Comparison of ENCODE assay signal across 14 mouse cellular contexts in the genomic region with DNA sequence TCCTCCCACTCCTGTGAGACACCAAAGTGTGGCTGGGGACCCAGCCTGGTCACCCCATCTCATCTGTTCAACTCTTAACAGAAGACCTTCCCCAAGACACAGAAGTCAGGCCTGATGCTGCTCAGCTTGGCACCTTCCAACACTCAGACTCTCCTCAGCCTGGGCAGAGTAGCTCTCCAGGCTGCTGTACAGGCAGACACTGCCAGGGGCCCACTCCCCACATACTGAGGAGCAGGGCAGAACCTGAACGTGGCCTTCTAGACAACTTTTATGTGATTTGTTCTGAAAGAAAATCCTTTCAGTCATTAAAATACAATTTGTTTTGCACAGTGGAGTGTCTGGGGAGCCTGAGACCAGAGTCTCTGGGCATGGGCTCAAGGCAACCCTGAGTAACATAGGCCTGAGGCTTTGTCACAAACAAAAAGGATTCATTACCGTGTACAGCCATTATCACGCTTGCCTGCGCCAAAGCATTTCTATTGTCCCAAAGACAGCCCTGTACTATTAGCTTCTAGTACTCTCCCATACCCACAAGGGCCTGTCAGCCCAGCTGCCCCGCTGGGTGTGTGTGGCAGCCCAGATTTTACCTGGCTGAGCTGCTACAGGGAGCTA. TPM values are rescaled to one million over a fixed set of nuclear protein-coding genes. Genes with fewer than 3 reads are reported as not detected.
DNase-seq lines count a peak whose midpoint lies in the region; ATAC-seq and TF ChIP-seq lines count a peak whose summit lies in the region.
"Had no signal": no experiment of that assay in that cellular context is flagged by ENCODE, and none has a peak within 500 bp of the region (broad histone marks: within the 10 kb centered on the region; RNA-seq: fewer than 3 reads in every experiment).

No protein-coding gene starts in this region.

- H3K79me2 ChIP-seq in myocyte (ENCODE audit: control insufficient read depth, insufficient read depth) = no peaks in the 10 kb centered on the region

- no peak for TF ChIP-seq POLR2A in myocyte (IDR thresholded peaks at IDR 0.05; ENCODE audit: insufficient read length, low read depth)

- no peak overlapping the region for H3K4me3 ChIP-seq in heart, embryonic 13.5 days
- H3K4me3 ChIP-seq in embryonic facial prominence, embryonic 14.5 days (ENCODE audit: low read depth, low read length) = no peak overlapping the region
- H3K4me3 ChIP-seq in hindbrain, embryonic 15.5 days = no peak overlapping the region
- H3K4me3 ChIP-seq in myocyte = no peak overlapping the region
- H3K4me3 ChIP-seq in limb, embryonic 10.5 days = no peak overlapping the region
- H3K4me3 ChIP-seq: heart, embryonic 12.5 days; limb, embryonic 12.5 days had no signal

- intact Hi-C loops in heart, postnatal 25 days (cut with DNase I) = loop anchor here (10.0 kb wide), 1 partner anchor 476 kb away; no protein-coding TSS in a partner anchor

- 0 out of 2 replicates have a peak, but pooled peaks have one; percentile 17 for ATAC-seq in heart, embryonic 13.5 days (ENCODE audit: extremely low read depth, insufficient number of reproducible peaks, low FRiP score, low TSS enrichment)
- peak; percentile 9; the same call in 1 of the 2 replicates for ATAC-seq in embryonic facial prominence, embryonic 14.5 days (ENCODE audit: low read depth)
- peak; percentile 16; the same call in 1 of the 2 replicates for ATAC-seq in hindbrain, embryonic 15.5 days (ENCODE audit: low FRiP score, low read depth)
- no peak for ATAC-seq in frontal cortex, adult (ENCODE audit: low TSS enrichment)
- ATAC-seq in granulocyte monocyte progenitor cell, adult 5-6 weeks (replicated peaks; ENCODE audit: poor library complexity, severe bottlenecking) = no peak

- 72% methylated on average over 5 of the region's 5 CpGs for WGBS in heart, embryonic 13.5 days
- WGBS in embryonic facial prominence, embryonic 14.5 days = 73% methylated on average over 5 of the region's 5 CpGs
- 22% methylated on average over 5 of the region's 5 CpGs for WGBS in hindbrain, embryonic 15.5 days
- WGBS in limb, embryonic 10.5 days = 78% methylated on average over 5 of the region's 5 CpGs

- H3K4me2 ChIP-seq in heart, embryonic 13.5 days = no peak overlapping the region
- H3K4me2 ChIP-seq in embryonic facial prominence, embryonic 14.5 days (ENCODE audit: low read depth, low read length) = no peak overlapping the region
- no peak overlapping the region for H3K4me2 ChIP-seq in hindbrain, embryonic 15.5 days
- no peak overlapping the region for H3K4me2 ChIP-seq in myocyte (ENCODE audit: low read depth)
- H3K4me2 ChIP-seq: heart, embryonic 12.5 days; limb, embryonic 12.5 days had no signal

- H3ac ChIP-seq in myocyte (ENCODE audit: control insufficient read depth, insufficient read length) = no peak overlapping the region

- DNase-seq in heart, postnatal 25 days (ENCODE audit: low spot score) = no peak
- DNase-seq in embryonic facial prominence, embryonic 14.5 days (ENCODE audit: low spot score) = no peak
- DNase-seq in limb, embryonic 10.5 days (ENCODE audit: low spot score) = no peak
- DNase-seq: cerebellum, adult 9-11 months; right cerebral cortex, postnatal 14 days had no signal

- no peaks in the 10 kb centered on the region for H3K9me3 ChIP-seq in heart, embryonic 13.5 days
- H3K9me3 ChIP-seq in embryonic facial prominence, embryonic 14.5 days (ENCODE audit: control insufficient read depth, low read length) = no peaks in the 10 kb centered on the region
- no peaks in the 10 kb centered on the region for H3K9me3 ChIP-seq in hindbrain, embryonic 15.5 days
- H3K9me3 ChIP-seq in limb, embryonic 10.5 days (replicated peaks) = no peaks in the 10 kb centered on the region
- H3K9me3 ChIP-seq: heart, embryonic 12.5 days; limb, embryonic 12.5 days had no signal

- no peaks in the 10 kb centered on the region for H3K4me1 ChIP-seq in heart, embryonic 13.5 days
- no peaks in the 10 kb centered on the region for H3K4me1 ChIP-seq in embryonic facial prominence, embryonic 14.5 days (ENCODE audit: control insufficient read depth, insufficient read depth, low read length)
- H3K4me1 ChIP-seq in hindbrain, embryonic 15.5 days (replicated peaks) = peaks cover 22% of the 10 kb centered on the region
- H3K4me1 ChIP-seq in limb, embryonic 10.5 days = peaks cover 29% of the 10 kb centered on the region

- H3K27me3 ChIP-seq in heart, embryonic 13.5 days (replicated peaks) = peaks cover 21% of the 10 kb centered on the region
- H3K27me3 ChIP-seq in embryonic facial prominence, embryonic 14.5 days (replicated peaks; ENCODE audit: control insufficient read depth, insufficient read depth, low read length) = no peaks in the 10 kb centered on the region
- H3K27me3 ChIP-seq in hindbrain, embryonic 15.5 days = no peaks in the 10 kb centered on the region
- H3K27me3 ChIP-seq in myocyte (ENCODE audit: control insufficient read depth, insufficient read depth, insufficient read length) = no peaks in the 10 kb centered on the region
- H3K27me3 ChIP-seq in limb, embryonic 10.5 days (ENCODE audit: low read depth, poor library complexity, severe bottlenecking) = peaks cover 19% of the 10 kb centered on the region

- H3K9ac ChIP-seq in heart, embryonic 13.5 days = no peak overlapping the region
- H3K9ac ChIP-seq in embryonic facial prominence, embryonic 14.5 days (ENCODE audit: low read depth, low read length) = no peak overlapping the region
- H3K9ac ChIP-seq in hindbrain, embryonic 15.5 days = no peak overlapping the region
- H3K9ac ChIP-seq: heart, embryonic 12.5 days; limb, embryonic 12.5 days had no signal

- no peak overlapping the region for H3K27ac ChIP-seq in heart, embryonic 13.5 days (replicated peaks)
- H3K27ac ChIP-seq in embryonic facial prominence, embryonic 14.5 days (replicated peaks; ENCODE audit: low read depth, low read length) = no peak overlapping the region
- H3K27ac ChIP-seq in hindbrain, embryonic 15.5 days (replicated peaks) = peak overlapping the region; percentile 27; the same call in 1 of the 2 replicates
- H3K27ac ChIP-seq in limb, embryonic 10.5 days = no peak overlapping the region
- H3K27ac ChIP-seq: kidney, postnatal 0 days; limb, embryonic 12.5 days had no signal

- peaks cover 48% of the 10 kb centered on the region for H3K36me3 ChIP-seq in heart, embryonic 13.5 days
- peaks cover 43% of the 10 kb centered on the region for H3K36me3 ChIP-seq in embryonic facial prominence, embryonic 14.5 days (ENCODE audit: control insufficient read depth, insufficient read depth, low read length)
- peaks cover 14% of the 10 kb centered on the region for H3K36me3 ChIP-seq in hindbrain, embryonic 15.5 days
- H3K36me3 ChIP-seq in myocyte (ENCODE audit: control insufficient read depth, insufficient read depth) = no peaks in the 10 kb centered on the region
- peaks cover 43% of the 10 kb centered on the region for H3K36me3 ChIP-seq in limb, embryonic 10.5 days

TF ChIP-seq in myocyte, 11 proteins besides CTCF, POLR2A, EP300 and RAD21:
- TF ChIP-seq POLR2AphosphoS2 (IDR thresholded peaks at IDR 0.05; ENCODE audit: insufficient read length, low read depth) = peak; percentile 66
- TF ChIP-seq E2F4 (IDR thresholded peaks at IDR 0.05; ENCODE audit: insufficient read depth) = no peak

RNA-seq across cellular contexts. Expression of gene Endov, which starts 18.1 kb away (rescaled TPM):
- 10.8 and 11.7 TPM in 2 replicates for polyA plus RNA-seq in heart, embryonic 13.5 days (2015; fragmentation: Nextera tagmentation; extraction: Ambion mirVana)
- 10 to 100 TPM in 1 of 2 experiments, 1 to 10 TPM in 1; 7.1 to 10.3 TPM for total RNA-seq in heart, postnatal 25 days (2021)
- 10.9 and 15.1 TPM in 2 replicates for polyA plus RNA-seq in embryonic facial prominence, embryonic 14.5 days (2014; fragmentation: Nextera tagmentation; extraction: Ambion mirVana)
- 17.2 and 17.6 TPM in 2 replicates for polyA plus RNA-seq in hindbrain, embryonic 15.5 days (2015; fragmentation: Nextera tagmentation; extraction: Ambion mirVana)
- polyA plus RNA-seq in myocyte (2012; fragmentation: generic; extraction: Trizol) = 16.6 TPM
- polyA plus RNA-seq in limb, embryonic 10.5 days (2016; fragmentation: Nextera tagmentation; extraction: Ambion mirVana) = 22.7 and 27.2 TPM in 2 replicates
- 5.5 and 10.3 TPM in 2 replicates for total RNA-seq in granulocyte monocyte progenitor cell, adult 5-6 weeks (2014; fragmentation: Nextera tagmentation)
- total RNA-seq in granulocyte monocyte progenitor cell, adult 5-6 weeks (2017) = 14.2 and 21.0 TPM in 2 replicates

RNA-seq across cellular contexts. Expression of gene Nptx1, which starts 38.3 kb away (rescaled TPM):
- polyA plus RNA-seq in heart, embryonic 13.5 days (2015; fragmentation: Nextera tagmentation; extraction: Ambion mirVana) = 0.66 and 0.75 TPM in 2 replicates
- total RNA-seq in heart, postnatal 25 days (2021) = under 1 TPM; 0.26 to 0.34 TPM
- 1.9 and 2.6 TPM in 2 replicates for polyA plus RNA-seq in embryonic facial prominence, embryonic 14.5 days (2014; fragmentation: Nextera tagmentation; extraction: Ambion mirVana)
- 16.2 and 20.7 TPM in 2 replicates for polyA plus RNA-seq in hindbrain, embryonic 15.5 days (2015; fragmentation: Nextera tagmentation; extraction: Ambion mirVana)
- polyA plus RNA-seq in myocyte (2012; fragmentation: generic; extraction: Trizol) = 9.3 TPM
- 0.25 and 0.36 TPM in 2 replicates for polyA plus RNA-seq in limb, embryonic 10.5 days (2016; fragmentation: Nextera tagmentation; extraction: Ambion mirVana)
- total RNA-seq in granulocyte monocyte progenitor cell, adult 5-6 weeks (2014; fragmentation: Nextera tagmentation) = not detected in 2 replicates
- total RNA-seq in granulocyte monocyte progenitor cell, adult 5-6 weeks (2017) = not detected in 2 replicates
- total RNA-seq: neutrophil, adult 5-6 weeks had no signal

Comparison
In these comparisons a context has a peak if more than half of its experiments do, and no peak if none do; other contexts are left out.
1. ATAC-seq: peak in heart, embryonic 13.5 days (single experiment), embryonic facial prominence, embryonic 14.5 days (single experiment) and hindbrain, embryonic 15.5 days (single experiment); none in frontal cortex, adult (single experiment) and granulocyte monocyte progenitor cell, adult 5-6 weeks (single experiment).